Mouse (Mus musculus) heart, adult 2 months (tissue): ENCODE results near the gene Gk5. TPM values are rescaled to one million over a fixed set of nuclear protein-coding genes. Genes with fewer than 3 reads are reported as not detected.

Experiments
- DNase-seq, 2 experiments: peaks; one replicate each; pipeline ENCODE4 v3.0.0; 2021
- H3K27ac ChIP-seq: fragments of 200-600 bp; 2 replicates; pipeline ENCODE4 v1.8.1; 2022
- H3K27me3 ChIP-seq: fragments of 200-500 bp; 2 replicates; pipeline ENCODE4 v1.6.1; 2012; ENCODE audit warnings: mild to moderate bottlenecking, low read length, inconsistent platforms, mixed read lengths; ENCODE audit not compliant: control insufficient read depth, insufficient read depth
- H3K36me3 ChIP-seq: fragments of 200-500 bp; 2 replicates; pipeline ENCODE4 v1.6.1; 2012; ENCODE audit warnings: low read length, inconsistent platforms; ENCODE audit not compliant: control insufficient read depth, insufficient read depth
- H3K4me1 ChIP-seq: fragments of 200-500 bp; 2 replicates; pipeline ENCODE4 v1.6.1; 2011; ENCODE audit warnings: low read length; ENCODE audit not compliant: control insufficient read depth, insufficient read depth
- H3K4me3 ChIP-seq: fragments of 200-600 bp; 2 replicates; pipeline ENCODE4 v1.8.1; 2022
- H3K79me2 ChIP-seq: fragments of 200-500 bp; replicated peaks from 2 replicates; pipeline ENCODE4 v1.6.1; 2012; ENCODE audit warnings: mild to moderate bottlenecking, inconsistent platforms, low read length, moderate library complexity, mixed read lengths; ENCODE audit not compliant: control insufficient read depth, insufficient read depth
- H3K9ac ChIP-seq: fragments of 200-500 bp; 2 replicates; pipeline ENCODE4 v1.6.1; 2012; ENCODE audit warnings: low read depth, mild to moderate bottlenecking, control low read depth, inconsistent platforms, low read length, mixed read lengths
- CTCF ChIP-seq: fragments of 200-600 bp; IDR thresholded peaks from 2 replicates; pipeline ENCODE4 v1.8.1; 2022; ENCODE audit warnings: antibody characterized with exemption, mild to moderate bottlenecking, moderate library complexity
- EP300 ChIP-seq: fragments of 200-500 bp; IDR thresholded peaks from 2 replicates; pipeline ENCODE4 v1.6.1; 2011; ENCODE audit warnings: low read depth, low read length, control low read depth; ENCODE audit not compliant: insufficient read depth
- POLR2A ChIP-seq: fragments of 200-500 bp; IDR thresholded peaks from 2 replicates; pipeline ENCODE4 v1.6.1; 2011; ENCODE audit warnings: mild to moderate bottlenecking, low read depth, low read length, control low read depth; ENCODE audit not compliant: insufficient read depth
- WGBS: fragments of 180-500 bp; shearing (Covaris S2); methylation state at CpG from one replicate; pipeline ENCODE4 v1.1.7; 2018; 5-methylcytosine and 5-hydroxymethylcytosine counted together
- intact Hi-C: fragments of 180-260 bp; cut with DNase I; formaldehyde crosslinking; loops from one replicate; pipeline ENCODE4 v1.15.1; 2025
- polyA plus RNA-seq: library from polyadenylated mRNA; depleted of rRNA; stranded (reverse); fragments of >200 nt; gene quantifications from 2 replicates; pipeline ENCODE4 v1.2.3, GENCODE M21; 2012; rRNA removed
- total RNA-seq, 2 experiments: library from RNA; stranded (reverse); gene quantifications; 2 replicates each; pipeline ENCODE4 v1.2.3; 2021

Gene Gk5
- total and polyA plus RNA-seq, 3 experiments = 2.0 to 3.1 (median 2.7) TPM

DNA sequence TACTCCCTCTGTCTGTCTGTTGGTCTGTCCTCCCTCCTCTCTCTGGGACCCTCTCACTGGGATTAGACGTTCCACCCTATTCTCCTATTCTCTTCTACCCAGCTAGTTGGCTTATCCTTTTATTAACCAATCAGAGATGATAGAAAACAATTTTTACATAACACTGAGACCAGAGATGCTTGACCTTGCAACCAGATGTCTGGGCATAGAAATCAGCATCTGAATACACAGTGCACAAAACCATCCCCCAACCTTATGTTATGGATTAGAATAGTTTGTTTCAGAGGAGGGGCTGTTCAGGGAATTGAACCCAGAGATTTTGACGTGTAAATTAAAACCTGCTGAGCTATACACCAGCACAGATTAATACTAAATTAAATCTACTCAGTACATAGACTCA, 111.1 kb downstream of the Gk5 start:
- no peaks in the 10 kb centered on the region for H3K36me3 ChIP-seq
- 74% methylated on average over 2 of the region's 2 CpGs for WGBS
- no peaks in the 10 kb centered on the region for H3K4me1 ChIP-seq
- peaks cover 2% of the 10 kb centered on the region; the same call in 1 of the 2 replicates for H3K79me2 ChIP-seq
- no peak overlapping the region for H3K9ac ChIP-seq
- intact Hi-C loops = no loop called here
- H3K4me3 ChIP-seq = no peak overlapping the region
- H3K27ac ChIP-seq = no peak overlapping the region
- TF ChIP-seq EP300 (no peak), CTCF (no peak), POLR2A (no peak)
- no peaks in the 10 kb centered on the region for H3K27me3 ChIP-seq
- DNase-seq = no peak

Other genes starting within 250 kb of the Gk5 start
- gene Xrn1, start 164.6 kb upstream of the Gk5 start, total RNA-seq = 10 to 100 TPM; 16.3 to 20.4 TPM
- 3.3 and 6.5 TPM in 2 replicates for gene Xrn1, start 164.6 kb upstream of the Gk5 start, polyA plus RNA-seq
- 100 to 1,000 TPM in 1 of 2 experiments, 10 to 100 TPM in 1; 83.4 to 131 TPM for gene Tfdp2, start 76.9 kb downstream of the Gk5 start, total RNA-seq
- 18.5 and 27.4 TPM in 2 replicates for gene Tfdp2, start 76.9 kb downstream of the Gk5 start, polyA plus RNA-seq
- gene Atp1b3, start 245.1 kb downstream of the Gk5 start, total RNA-seq = 10 to 100 TPM; 55.5 to 56.9 TPM
- 36.5 and 42.8 TPM in 2 replicates for gene Atp1b3, start 245.1 kb downstream of the Gk5 start, polyA plus RNA-seq